Mouse (Mus musculus) intestine, postnatal 0 days (tissue): ENCODE results near the gene Scml4. TPM values are rescaled to one million over a fixed set of nuclear protein-coding genes. Genes with fewer than 3 reads are reported as not detected.

Source experiments
- ATAC-seq: fragments of 200-750 bp; cut with Nextera tagmentation; 2 replicates; pipeline ENCODE4 v1.8.0; 2017; ENCODE audit warnings: mild to moderate bottlenecking, moderate TSS enrichment, moderate library complexity
- H3K27ac ChIP-seq: fragments of 300-500 bp; sonication (generic); 2 replicates; pipeline ENCODE4 v1.5.1; 2014; ENCODE audit warnings: mild to moderate bottlenecking, low read depth, low read length, moderate library complexity
- H3K27me3 ChIP-seq: fragments of 300-500 bp; sonication (generic); replicated peaks from 2 replicates; pipeline ENCODE4 v1.6.1; 2014; ENCODE audit warnings: low read length, mixed read lengths; ENCODE audit not compliant: control insufficient read depth, insufficient read depth
- H3K36me3 ChIP-seq: fragments of 300-500 bp; sonication (generic); 2 replicates; pipeline ENCODE4 v1.6.1; 2014; ENCODE audit warnings: mild to moderate bottlenecking, moderate library complexity; ENCODE audit not compliant: control insufficient read depth, insufficient read depth
- H3K4me1 ChIP-seq: fragments of 300-500 bp; sonication (generic); replicated peaks from 2 replicates; pipeline ENCODE4 v1.6.1; 2014; ENCODE audit warnings: antibody characterized with exemption, low read length, mixed read lengths; ENCODE audit not compliant: control insufficient read depth, insufficient read depth
- H3K4me2 ChIP-seq: fragments of 300-500 bp; sonication (generic); replicated peaks from 2 replicates; pipeline ENCODE4 v1.6.1; 2014; ENCODE audit warnings: low read depth, mild to moderate bottlenecking, moderate library complexity
- H3K4me3 ChIP-seq: fragments of 300-500 bp; sonication (generic); 2 replicates; pipeline ENCODE4 v1.5.1; 2014; ENCODE audit warnings: low read depth, low read length
- H3K9ac ChIP-seq: fragments of 300-500 bp; sonication (generic); 2 replicates; pipeline ENCODE4 v1.6.1; 2014; ENCODE audit warnings: mild to moderate bottlenecking, low read depth, low read length
- H3K9me3 ChIP-seq: fragments of 300-500 bp; sonication (generic); 2 replicates; pipeline ENCODE4 v1.6.1; 2016; ENCODE audit warnings: mixed run types; ENCODE audit not compliant: control insufficient read depth
- CTCF ChIP-seq: sonication (generic); IDR thresholded peaks from 2 replicates; pipeline ENCODE4 v1.5.1; 2016; ENCODE audit warnings: low read depth, mild to moderate bottlenecking, control low read depth, antibody characterized with exemption, moderate library complexity
- WGBS: fragments of 180-500 bp; shearing (Covaris S2); extraction: QIAGEN DNeasy Blood & Tissue Kit; methylation state at CpG from one replicate; pipeline ENCODE4 v1.1.7; 2014; 5-methylcytosine and 5-hydroxymethylcytosine counted together
- polyA plus RNA-seq: library from polyadenylated mRNA; unstranded; fragments of >200 nt; fragmentation: Nextera tagmentation; extraction: Ambion mirVana; gene quantifications from 2 replicates; pipeline ENCODE4 v1.2.1, GENCODE M21; 2015

Scml4 gene
- polyA plus RNA-seq, 1 experiment from 2014 or later = 13.0 TPM

- no peaks in the 10 kb centered on the region for H3K27me3 ChIP-seq
- H3K4me1 ChIP-seq = 0 out of 2 replicates have a peak, but pooled peaks cover 5% of the 10 kb centered on the region
- WGBS = 77% methylated on average over 5 of the region's 5 CpGs
- no peaks in the 10 kb centered on the region for H3K36me3 ChIP-seq
- no peak for ATAC-seq
- H3K9ac ChIP-seq = no peak overlapping the region
- no peak for TF ChIP-seq CTCF
- no peak overlapping the region for H3K27ac ChIP-seq
- H3K9me3 ChIP-seq = no peaks in the 10 kb centered on the region
- H3K4me3 ChIP-seq = no peak overlapping the region
- no peak overlapping the region for H3K4me2 ChIP-seq
These were observed 57.2 kb downstream of the Scml4 start for GRCm38 (mm10) chr10:42917355-42917754.

- Histone ChIP-seq H3K9me3 (no peaks in the 10 kb centered on the region), H3K4me3 (no peak overlapping the region), H3K27ac (no peak overlapping the region), H3K27me3 (no peaks in the 10 kb centered on the region), H3K9ac (no peak overlapping the region), H3K4me1 (no peaks in the 10 kb centered on the region), H3K4me2 (no peak overlapping the region), H3K36me3 (no peaks in the 10 kb centered on the region)
- WGBS = 94% methylated on average over 12 of the region's 12 CpGs
- no peak for TF ChIP-seq CTCF
- ATAC-seq = no peak
These were observed 59.6 kb downstream of the Scml4 start for GRCm38 (mm10) chr10:42919786-42920185.

GRCm38 (mm10) chr10:42925103-42925866 lies 65.1 kb downstream of the Scml4 start:
- peak; percentile 49; the same call in 1 of the 2 replicates for ATAC-seq
- H3K4me2 ChIP-seq = peak overlapping the region; percentile 55

GRCm38 (mm10) chr10:42930121-42930650 lies 70.0 kb downstream of the Scml4 start:
- no peak overlapping the region for H3K4me3 ChIP-seq
- ATAC-seq = no peak
- no peaks in the 10 kb centered on the region for H3K36me3 ChIP-seq
- 87% methylated on average over 23 of the region's 23 CpGs for WGBS
- no peak overlapping the region for H3K9ac ChIP-seq
- H3K4me1 ChIP-seq = no peaks in the 10 kb centered on the region
- no peak for TF ChIP-seq CTCF
- H3K27me3 ChIP-seq = no peaks in the 10 kb centered on the region
- no peaks in the 10 kb centered on the region for H3K9me3 ChIP-seq
- no peak overlapping the region for H3K4me2 ChIP-seq
- no peak overlapping the region for H3K27ac ChIP-seq

More at GRCm38 (mm10) chr10:42925103-42925866, 65.1 kb downstream of the Scml4 start:
- Histone ChIP-seq H3K4me1 (no peaks in the 10 kb centered on the region), H3K27ac (no peak overlapping the region), H3K36me3 (no peaks in the 10 kb centered on the region), H3K9me3 (no peaks in the 10 kb centered on the region), H3K27me3 (no peaks in the 10 kb centered on the region), H3K9ac (no peak overlapping the region), H3K4me3 (no peak overlapping the region)
- 60% methylated on average over 22 of the region's 22 CpGs for WGBS
- no peak for TF ChIP-seq CTCF

- Histone ChIP-seq H3K27me3 (no peaks in the 10 kb centered on the region), H3K4me2 (no peak overlapping the region), H3K36me3 (no peaks in the 10 kb centered on the region), H3K4me1 (no peaks in the 10 kb centered on the region), H3K4me3 (no peak overlapping the region), H3K9ac (no peak overlapping the region), H3K9me3 (no peaks in the 10 kb centered on the region), H3K27ac (no peak overlapping the region)
- ATAC-seq = no peak
- WGBS = 71% methylated on average over 14 of the region's 14 CpGs
- TF ChIP-seq CTCF = no peak
These were observed 72.8 kb downstream of the Scml4 start for GRCm38 (mm10) chr10:42932862-42933480.

- WGBS = 62% methylated on average over 8 of the region's 8 CpGs
- Histone ChIP-seq H3K9me3 (no peaks in the 10 kb centered on the region), H3K27ac (no peak overlapping the region; the same call in 1 of the 2 replicates), H3K9ac (no peak overlapping the region), H3K27me3 (no peaks in the 10 kb centered on the region), H3K4me1 (peaks cover 2% of the 10 kb centered on the region; the same call in 1 of the 2 replicates), H3K36me3 (no peaks in the 10 kb centered on the region), H3K4me3 (no peak overlapping the region), H3K4me2 (peak overlapping the region; percentile 35; the same call in 1 of the 2 replicates)
- TF ChIP-seq CTCF = no peak
- peak; percentile 10; the same call in 1 of the 2 replicates for ATAC-seq
These were observed 74.5 kb downstream of the Scml4 start for GRCm38 (mm10) chr10:42934672-42935071.
